Mouse (Mus musculus): Measurements from ENCODE around the gene Pgrmc2. TPM values are rescaled to one million over a fixed set of nuclear protein-coding genes. Genes with fewer than 3 reads are reported as not detected.

Gene Pgrmc2
- total and polyA plus RNA-seq, 2 experiments from 2014 or later, result 27.1 to 28.7 TPM

DNA sequence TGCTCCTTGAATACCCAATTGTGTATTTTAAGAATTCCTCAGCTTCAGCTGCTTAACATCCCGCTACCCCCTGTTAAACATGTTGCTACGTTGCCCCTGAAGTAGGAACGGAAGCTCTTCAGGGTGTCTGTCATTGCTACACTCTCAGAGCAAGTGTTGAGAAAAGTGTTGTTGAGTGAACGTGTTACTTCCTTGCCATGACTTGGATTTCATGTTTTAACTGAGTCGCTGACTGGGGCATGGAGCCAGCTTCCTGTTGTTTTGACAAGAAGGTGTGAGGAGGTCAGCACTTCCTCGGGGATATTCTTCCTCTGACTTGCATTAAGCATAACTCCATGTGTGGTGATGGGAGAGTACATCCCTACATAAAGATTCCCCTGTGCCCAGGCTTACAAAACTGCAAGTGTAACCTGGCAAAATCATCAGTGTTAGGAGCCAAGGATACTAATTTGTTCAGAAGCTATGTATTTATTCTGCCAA is 25.5 kb upstream of the Pgrmc2 start:
- Histone ChIP-seq H3K36me3 (ENCODE audit: insufficient read depth, low read length) (no peaks in the 10 kb centered on the region), H3K9ac (replicated peaks; ENCODE audit: low read length) (no peak overlapping the region), H3K27ac (no peak overlapping the region), H3K4me3 (ENCODE audit: low read length) (no peak overlapping the region), H3K4me1 (ENCODE audit: insufficient read depth, low read length) (0 out of 2 replicates have a peak, but pooled peaks cover 6% of the 10 kb centered on the region), H3K4me2 (ENCODE audit: low read depth, low read length) (no peak overlapping the region), H3K27me3 (ENCODE audit: insufficient read depth, low read length) (no peaks in the 10 kb centered on the region), H3K9me3 (ENCODE audit: low read length) (no peaks in the 10 kb centered on the region)
- no peak for TF ChIP-seq CTCF (IDR thresholded peaks at IDR 0.05; ENCODE audit: low read depth)
- no peak for ATAC-seq
- no peak for DNase-seq (ENCODE audit: low spot score)
- WGBS, result 46% methylated on average over 6 of the region's 6 CpGs

DNA sequence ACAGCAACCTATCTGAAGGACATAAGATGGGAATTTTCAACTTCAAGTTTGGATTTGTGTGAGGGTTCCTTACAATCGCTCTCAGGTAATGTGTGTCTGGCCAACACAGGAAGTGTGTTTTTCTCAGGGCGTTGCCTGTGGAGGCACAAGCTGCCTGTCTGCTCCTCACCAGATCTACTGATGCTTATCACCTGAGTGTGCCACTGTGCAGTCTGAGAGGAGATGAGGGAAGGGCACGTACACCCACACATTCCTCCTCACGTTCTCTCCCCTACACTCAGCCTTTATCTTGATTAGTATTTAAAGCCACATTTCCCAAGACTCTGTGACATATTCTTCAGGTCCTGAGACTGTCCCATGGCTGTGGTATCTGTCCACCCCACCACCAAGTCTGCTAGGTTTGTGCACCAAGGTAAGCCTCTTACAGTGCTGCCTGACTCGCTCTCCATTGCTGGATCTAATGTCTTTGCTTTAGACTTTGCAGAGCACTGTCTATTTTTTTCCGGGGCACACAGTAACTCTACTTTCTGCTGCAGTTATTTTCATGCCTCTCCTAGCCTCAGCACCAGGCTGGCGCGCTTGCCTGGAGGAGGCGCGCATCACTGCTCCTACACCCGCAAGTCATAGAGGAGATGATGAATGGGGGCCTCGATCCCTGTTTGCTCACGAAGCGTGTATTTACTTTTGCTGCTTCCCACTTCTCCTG is 24.9 kb upstream of the Pgrmc2 start:
- ATAC-seq (no peak), DNase-seq (ENCODE audit: low spot score) (no peak)
- 73% methylated on average over 14 of the region's 14 CpGs for WGBS

DNA sequence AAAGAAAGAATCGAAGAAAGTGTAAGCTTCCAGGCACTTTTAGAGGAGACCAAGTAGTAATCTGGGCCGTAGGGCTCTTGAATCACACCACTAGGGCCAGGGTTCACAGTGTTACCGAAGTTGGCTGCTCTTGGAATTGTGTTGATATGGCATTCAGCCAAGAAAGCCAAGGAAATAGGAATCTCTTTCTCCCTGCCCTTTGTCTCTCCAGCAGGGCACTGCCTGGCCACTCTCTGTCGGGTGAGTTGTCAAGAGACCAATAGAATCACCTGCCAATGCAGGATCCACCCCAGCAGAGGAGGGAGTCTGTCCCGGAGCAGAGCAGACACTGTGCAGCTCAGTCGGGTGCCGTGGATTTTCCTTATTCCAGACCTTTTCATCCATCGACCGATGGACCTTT is 19.1 kb upstream of the Pgrmc2 start:
- no peak overlapping the region for H3K4me2 ChIP-seq (ENCODE audit: low read depth, low read length)
- no peaks in the 10 kb centered on the region for H3K9me3 ChIP-seq (ENCODE audit: low read length)
- DNase-seq (ENCODE audit: low spot score) (no peak), ATAC-seq (no peak)
- no peak overlapping the region for H3K4me3 ChIP-seq (ENCODE audit: low read length)
- no peak overlapping the region for H3K27ac ChIP-seq
- 83% methylated on average over 9 of the region's 9 CpGs for WGBS
- no peak overlapping the region for H3K9ac ChIP-seq (replicated peaks; ENCODE audit: low read length)
- no peaks in the 10 kb centered on the region for H3K36me3 ChIP-seq (ENCODE audit: insufficient read depth, low read length)
- no peaks in the 10 kb centered on the region for H3K4me1 ChIP-seq (ENCODE audit: insufficient read depth, low read length)
- H3K27me3 ChIP-seq (ENCODE audit: insufficient read depth, low read length), result no peaks in the 10 kb centered on the region
- no peak for TF ChIP-seq CTCF (IDR thresholded peaks at IDR 0.05; ENCODE audit: low read depth)

More for the DNA sequence above, 24.9 kb upstream of the Pgrmc2 start:
- Histone ChIP-seq H3K27ac (no peak overlapping the region), H3K9me3 (ENCODE audit: low read length) (no peaks in the 10 kb centered on the region), H3K4me1 (ENCODE audit: insufficient read depth, low read length) (0 out of 2 replicates have a peak, but pooled peaks cover 6% of the 10 kb centered on the region), H3K4me3 (ENCODE audit: low read length) (no peak overlapping the region), H3K36me3 (ENCODE audit: insufficient read depth, low read length) (no peaks in the 10 kb centered on the region), H3K9ac (replicated peaks; ENCODE audit: low read length) (no peak overlapping the region), H3K27me3 (ENCODE audit: insufficient read depth, low read length) (no peaks in the 10 kb centered on the region), H3K4me2 (ENCODE audit: low read depth, low read length) (no peak overlapping the region)
- no peak for TF ChIP-seq CTCF (IDR thresholded peaks at IDR 0.05; ENCODE audit: low read depth)

DNA sequence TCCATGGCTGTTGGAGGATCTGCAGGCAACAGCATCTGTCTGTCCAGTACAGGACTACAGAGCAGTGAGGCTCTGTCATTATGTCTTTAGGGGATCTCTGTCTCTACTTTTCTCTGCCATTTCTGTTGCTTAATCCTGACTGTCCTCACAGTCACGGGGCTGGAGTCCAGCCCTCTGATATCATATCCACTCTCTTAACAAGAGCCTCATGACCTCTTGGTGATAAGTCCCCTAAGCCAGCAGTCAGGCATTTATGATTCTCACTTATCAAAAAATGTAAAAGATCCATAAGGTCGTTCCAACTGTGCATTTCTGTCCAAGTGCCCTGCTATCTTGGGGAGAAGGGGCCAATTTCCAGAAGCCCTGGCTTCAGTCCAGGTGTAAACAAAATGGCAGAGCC is 17.3 kb upstream of the Pgrmc2 start:
- no peaks in the 10 kb centered on the region for H3K4me1 ChIP-seq (ENCODE audit: insufficient read depth, low read length)
- ATAC-seq, result no peak
- no peaks in the 10 kb centered on the region for H3K27me3 ChIP-seq (ENCODE audit: insufficient read depth, low read length)
- H3K36me3 ChIP-seq (ENCODE audit: insufficient read depth, low read length), result no peaks in the 10 kb centered on the region
- 61% methylated on average over 2 of the region's 2 CpGs for WGBS
- H3K9ac ChIP-seq (replicated peaks; ENCODE audit: low read length), result no peak overlapping the region
- no peak for TF ChIP-seq CTCF (IDR thresholded peaks at IDR 0.05; ENCODE audit: low read depth)
- H3K27ac ChIP-seq, result no peak overlapping the region
- H3K4me2 ChIP-seq (ENCODE audit: low read depth, low read length), result no peak overlapping the region
- no peak for DNase-seq (ENCODE audit: low spot score)
- H3K9me3 ChIP-seq (ENCODE audit: low read length), result no peaks in the 10 kb centered on the region
- H3K4me3 ChIP-seq (ENCODE audit: low read length), result no peak overlapping the region

DNA sequence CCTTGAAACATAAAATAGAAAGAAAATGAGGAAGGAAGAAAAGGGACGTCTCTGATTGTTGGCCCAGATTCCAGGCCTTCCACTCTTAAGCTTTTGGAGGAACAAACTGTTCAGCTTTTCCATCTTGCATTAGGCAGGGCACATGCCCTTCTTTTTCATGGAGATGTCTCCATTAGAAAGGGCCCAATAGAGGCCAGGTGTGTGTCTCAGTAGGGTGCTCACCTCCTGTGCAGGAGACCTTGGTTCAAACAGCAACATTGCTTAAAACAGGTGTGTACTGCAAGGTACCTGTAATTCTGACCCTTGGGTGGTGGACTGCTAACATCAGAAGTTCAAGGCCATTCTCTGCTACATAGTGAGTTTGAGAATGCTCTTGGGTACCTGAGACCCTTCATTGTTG is 16.8 kb upstream of the Pgrmc2 start:
- Histone ChIP-seq H3K36me3 (ENCODE audit: insufficient read depth, low read length) (no peaks in the 10 kb centered on the region), H3K4me3 (ENCODE audit: low read length) (no peak overlapping the region), H3K4me1 (ENCODE audit: insufficient read depth, low read length) (no peaks in the 10 kb centered on the region), H3K9me3 (ENCODE audit: low read length) (no peaks in the 10 kb centered on the region), H3K4me2 (ENCODE audit: low read depth, low read length) (no peak overlapping the region), H3K27me3 (ENCODE audit: insufficient read depth, low read length) (no peaks in the 10 kb centered on the region), H3K9ac (replicated peaks; ENCODE audit: low read length) (no peak overlapping the region), H3K27ac (no peak overlapping the region)
- no peak for ATAC-seq
- no peak for TF ChIP-seq CTCF (IDR thresholded peaks at IDR 0.05; ENCODE audit: low read depth)
- WGBS, result 54% methylated on average over 1 of the region's 1 CpGs
- DNase-seq (ENCODE audit: low spot score), result no peak

DNA sequence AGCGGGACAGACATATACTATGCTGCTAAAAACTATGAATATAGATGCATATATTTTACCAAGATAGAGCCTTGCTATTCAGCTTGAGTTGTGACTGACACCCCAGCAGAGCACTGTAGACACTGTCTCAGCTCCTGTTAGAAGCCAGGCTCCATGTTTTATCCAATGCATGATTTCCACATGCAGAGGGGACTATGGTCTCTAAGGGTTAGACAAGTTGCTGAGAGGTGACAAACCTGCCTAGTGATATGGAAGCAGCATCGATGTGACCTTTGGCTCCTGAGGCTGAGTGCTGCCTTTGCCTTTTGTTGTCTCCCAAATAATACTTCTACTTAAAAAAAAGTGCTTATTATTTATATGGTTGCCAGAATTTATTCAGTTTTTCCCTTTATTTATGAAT is 10.4 kb upstream of the Pgrmc2 start:
- Histone ChIP-seq H3K9me3 (ENCODE audit: low read length) (no peaks in the 10 kb centered on the region), H3K27me3 (ENCODE audit: insufficient read depth, low read length) (no peaks in the 10 kb centered on the region), H3K4me3 (ENCODE audit: low read length) (no peak overlapping the region), H3K4me2 (ENCODE audit: low read depth, low read length) (no peak overlapping the region), H3K36me3 (ENCODE audit: insufficient read depth, low read length) (no peaks in the 10 kb centered on the region), H3K4me1 (ENCODE audit: insufficient read depth, low read length) (no peaks in the 10 kb centered on the region), H3K27ac (no peak overlapping the region), H3K9ac (replicated peaks; ENCODE audit: low read length) (no peak overlapping the region)
- WGBS, result 83% methylated on average over 2 of the region's 2 CpGs
- TF ChIP-seq CTCF (IDR thresholded peaks at IDR 0.05; ENCODE audit: low read depth), result no peak
- ATAC-seq (no peak), DNase-seq (ENCODE audit: low spot score) (no peak)

DNA sequence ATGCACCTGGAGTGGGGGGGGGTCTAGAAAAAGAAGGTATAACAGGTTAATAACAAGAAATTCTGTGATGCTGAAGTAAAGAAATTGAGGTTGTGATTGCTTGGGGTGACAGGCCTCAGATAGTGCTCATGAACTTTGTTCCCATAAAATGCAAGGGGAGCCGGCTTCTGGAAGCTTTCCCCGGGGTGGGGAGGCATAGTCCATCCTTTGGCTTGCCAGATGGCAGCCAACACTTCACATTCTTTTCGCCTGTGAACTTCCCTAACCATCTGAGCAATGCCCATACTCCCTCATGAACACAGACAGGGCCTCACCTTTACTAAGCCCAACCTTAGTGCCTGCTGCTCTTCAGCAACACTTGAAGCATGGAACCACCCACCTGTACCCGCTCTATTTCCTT is 9.5 kb upstream of the Pgrmc2 start:
- no peak overlapping the region for H3K4me2 ChIP-seq (ENCODE audit: low read depth, low read length)
- 80% methylated on average over 4 of the region's 4 CpGs for WGBS
- ATAC-seq, result no peak
- no peak for DNase-seq (ENCODE audit: low spot score)
- H3K27me3 ChIP-seq (ENCODE audit: insufficient read depth, low read length), result no peaks in the 10 kb centered on the region
- H3K4me3 ChIP-seq (ENCODE audit: low read length), result no peak overlapping the region
- H3K4me1 ChIP-seq (ENCODE audit: insufficient read depth, low read length), result no peaks in the 10 kb centered on the region
- H3K9me3 ChIP-seq (ENCODE audit: low read length), result no peaks in the 10 kb centered on the region
- no peak overlapping the region for H3K27ac ChIP-seq
- no peak overlapping the region for H3K9ac ChIP-seq (replicated peaks; ENCODE audit: low read length)
- TF ChIP-seq CTCF (IDR thresholded peaks at IDR 0.05; ENCODE audit: low read depth), result no peak
- H3K36me3 ChIP-seq (ENCODE audit: insufficient read depth, low read length), result no peaks in the 10 kb centered on the region

Measured in hindbrain, postnatal 0 days (tissue).